Mouse (Mus musculus) cerebellum, postnatal 25 days (tissue): ENCODE measurements around the gene Rcan3.
A peak's percentile ranks its signal among the peaks of the same experiment; 100 is the strongest.

ENCODE experiments used
- DNase-seq, 2 experiments: peaks; one replicate each; pipeline ENCODE4 v3.0.0; 2021; ENCODE audit warnings: mixed read lengths in 2 of 2

Rcan3 gene

DNA sequence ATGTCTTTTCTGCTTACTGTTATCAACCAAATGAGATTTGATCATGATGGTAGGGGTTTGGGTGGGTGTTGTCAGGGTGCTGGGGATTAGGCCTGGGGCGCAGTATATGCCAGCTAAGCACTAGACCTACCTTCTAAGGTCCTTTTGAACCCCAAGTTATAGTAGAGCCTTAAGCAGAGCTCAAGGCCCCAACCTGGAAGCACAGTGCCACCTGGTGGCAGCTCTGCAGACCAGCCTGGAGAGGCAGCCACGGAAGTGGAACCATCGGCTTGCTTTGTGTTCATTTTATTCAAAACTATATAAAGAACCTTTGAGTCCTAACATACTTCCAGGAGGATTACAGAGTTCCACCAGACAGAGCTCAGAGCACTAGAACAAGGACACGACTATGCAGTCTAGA lies 22.0 kb downstream of the Rcan3 start:
- DNase-seq = peak; percentile 53 to 70

DNA sequence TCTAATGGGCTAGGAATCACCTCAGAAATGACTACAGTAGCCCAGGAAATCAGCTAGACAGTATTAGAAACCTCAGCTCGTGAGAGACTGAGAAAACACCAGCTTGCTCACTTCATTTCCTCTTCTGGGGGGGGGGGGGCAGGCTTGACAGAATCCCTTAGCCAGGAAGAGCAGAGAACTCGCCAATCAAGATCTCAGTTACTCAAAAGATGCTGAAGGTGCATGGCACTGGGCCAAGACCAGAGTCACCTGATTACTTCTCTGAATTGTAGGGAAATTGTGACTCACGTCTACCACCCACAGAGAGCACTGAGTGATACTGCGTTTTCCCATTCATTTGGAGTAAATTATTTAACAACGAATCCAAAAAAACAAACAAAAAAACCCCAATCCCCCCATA lies 27.5 kb downstream of the Rcan3 start:
- DNase-seq = peak in 1 of 2 experiments; percentile 55

DNA sequence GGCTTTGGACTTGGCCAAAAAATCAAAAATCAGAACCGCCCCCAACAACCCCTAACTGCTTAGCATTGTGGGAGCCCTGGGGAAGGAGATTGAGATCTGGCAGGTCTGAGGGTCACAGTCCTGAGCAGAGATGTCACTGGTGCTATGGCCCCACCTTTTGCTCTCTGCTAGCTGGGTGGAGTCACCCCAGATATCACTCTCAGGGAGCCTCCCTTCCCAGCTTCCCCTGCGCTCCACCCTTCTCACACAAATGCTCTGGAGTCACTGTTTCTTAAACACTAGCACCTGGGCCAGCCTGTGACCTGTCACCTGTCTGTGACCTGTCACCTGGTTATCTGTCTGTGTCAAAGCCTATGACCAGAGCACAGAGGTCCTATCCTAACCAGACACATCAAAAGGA lies 28.7 kb downstream of the Rcan3 start:
- no peak for DNase-seq

DNA sequence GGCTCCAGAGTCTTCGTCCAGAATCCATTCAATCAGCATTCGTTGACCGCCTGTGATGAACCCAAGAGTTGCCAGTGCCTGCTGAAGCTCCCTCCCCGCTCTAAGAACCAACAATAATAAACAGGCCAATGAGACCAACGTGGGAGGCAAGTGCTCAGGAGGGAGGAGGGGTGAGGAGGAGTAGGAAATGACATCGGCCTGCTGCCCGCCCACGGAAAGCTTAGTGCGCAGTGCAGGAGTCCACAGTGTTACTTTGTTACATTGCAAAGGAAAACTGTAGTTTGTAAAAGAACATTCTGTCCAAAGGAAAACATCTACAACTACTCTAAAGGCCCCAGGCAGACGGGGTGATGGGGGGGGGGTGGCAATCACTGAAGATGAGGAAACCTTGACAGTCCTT lies 29.6 kb downstream of the Rcan3 start:
- no peak for DNase-seq

DNA sequence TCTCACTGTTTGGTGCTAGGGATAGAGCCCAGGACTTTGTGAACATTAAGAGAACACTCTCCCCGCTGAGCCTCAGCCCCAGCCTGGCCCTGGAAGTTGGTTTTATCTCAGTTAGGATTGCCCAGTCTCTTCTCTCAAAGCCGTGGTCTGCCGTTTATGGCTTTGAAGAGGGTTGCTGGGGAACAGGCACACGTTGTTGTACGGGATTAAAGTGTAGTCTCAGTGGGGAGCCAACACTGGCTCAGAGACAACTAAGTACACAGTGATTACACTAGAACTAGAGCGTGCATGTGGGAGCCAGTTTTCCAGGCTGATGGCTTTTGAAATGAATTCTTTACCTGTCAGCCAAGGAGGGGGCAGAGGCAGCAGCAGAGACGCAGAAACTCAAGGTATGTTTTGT lies 31.8 kb downstream of the Rcan3 start:
- no peak for DNase-seq

DNA sequence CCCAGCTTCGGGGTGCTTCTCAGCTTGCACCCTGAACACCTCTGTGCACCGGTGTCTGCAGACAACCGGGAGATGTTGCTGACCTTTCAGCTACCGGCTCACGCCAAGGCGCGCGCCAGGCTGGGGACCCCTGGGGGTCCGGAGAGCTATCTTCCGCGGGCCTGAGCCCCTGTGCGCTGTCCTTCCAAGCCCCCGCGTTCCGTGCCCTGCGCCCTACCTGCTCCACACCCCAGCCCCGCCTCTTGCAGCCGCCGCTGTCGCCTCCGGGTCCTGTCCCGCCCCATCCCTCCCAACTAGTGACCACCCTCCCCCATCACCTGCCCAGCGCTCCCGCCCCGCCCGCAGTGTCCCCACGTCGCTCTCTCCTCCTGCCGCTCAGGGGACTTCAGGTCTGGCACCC lies 35.7 kb downstream of the Rcan3 start, which contains the start of gene Ncmap:
Gene Ncmap (minus strand): TSS at position 237 of the 400 bp plus-strand sequence.
- no peak for DNase-seq

DNA sequence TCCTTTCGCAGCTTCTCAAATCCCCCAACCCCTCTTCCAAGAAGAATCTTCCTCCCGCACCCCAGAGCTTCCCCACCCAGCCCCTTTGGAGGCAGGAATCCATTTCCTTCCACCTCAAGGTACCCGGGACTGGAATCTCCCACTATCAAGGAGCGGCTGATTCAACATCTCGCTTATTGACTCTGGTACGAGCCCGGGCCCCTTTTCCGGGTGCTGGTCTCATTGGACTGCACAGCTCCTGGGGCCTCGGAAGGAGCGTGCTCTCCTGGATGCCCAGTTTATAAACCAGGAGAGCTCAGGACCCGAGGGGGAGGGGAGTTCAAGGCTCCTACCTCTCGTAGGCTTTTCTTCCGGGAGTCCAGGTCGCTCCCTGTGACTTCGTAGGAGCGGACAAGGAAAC lies 36.1 kb downstream of the Rcan3 start:
- no peak for DNase-seq

DNA sequence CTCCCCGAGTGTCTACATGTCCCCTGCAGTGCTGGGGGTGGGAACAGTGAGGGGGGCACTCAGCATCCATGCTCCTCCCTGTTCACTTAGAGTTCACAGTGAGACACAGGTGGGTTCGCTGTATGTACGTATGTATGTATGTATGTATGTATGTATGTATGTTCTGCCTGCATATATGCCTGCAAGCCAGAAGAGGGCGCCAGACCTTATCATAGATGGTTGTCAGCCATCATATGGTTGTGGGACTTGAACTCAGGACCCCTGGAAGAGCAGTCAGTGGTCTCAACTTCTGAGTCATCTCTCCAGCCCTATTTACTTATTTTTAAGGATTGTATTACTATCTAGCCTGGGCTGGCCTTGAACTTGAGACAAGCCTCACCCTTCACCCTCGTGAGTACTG lies 37.4 kb downstream of the Rcan3 start:
- DNase-seq = no peak

DNA sequence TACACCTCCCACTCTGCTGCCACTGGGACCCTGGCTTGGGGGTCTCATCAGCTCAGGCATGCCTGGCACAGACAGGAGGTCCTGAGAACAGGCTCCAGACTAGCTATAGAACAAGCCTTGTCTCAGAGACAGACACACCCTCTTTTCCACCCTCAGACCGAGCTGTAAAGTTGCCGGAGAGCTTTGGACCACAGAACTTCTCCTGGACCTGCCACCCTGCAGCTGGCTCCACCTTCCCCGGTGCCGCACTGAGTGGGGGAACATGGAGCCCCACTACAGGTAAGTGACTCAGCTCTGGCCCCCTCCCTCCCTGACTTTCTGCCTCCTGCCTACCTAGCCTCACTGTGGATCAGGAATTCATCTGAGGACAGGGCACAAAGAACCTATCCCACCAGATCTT lies 38.3 kb downstream of the Rcan3 start:
- DNase-seq = no peak

DNA sequence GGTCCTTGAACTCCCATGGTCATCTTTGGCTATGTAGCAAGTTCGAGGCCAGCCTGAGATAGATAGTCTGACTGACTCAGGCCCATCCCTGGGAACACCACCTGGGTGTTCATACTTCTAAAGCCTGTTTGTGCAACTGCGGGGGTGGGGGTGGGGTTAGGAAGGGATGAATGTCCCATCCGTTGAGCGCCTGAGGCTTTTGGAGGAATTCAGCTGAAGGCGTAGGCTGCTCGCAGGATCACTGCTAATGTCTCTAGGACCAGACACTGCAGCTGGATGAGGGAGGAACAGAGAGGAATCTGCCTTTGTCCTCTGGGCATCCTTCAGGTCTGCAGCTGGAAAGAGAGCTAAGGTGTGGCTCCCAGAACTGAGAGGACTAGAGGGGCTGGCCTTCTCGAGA lies 39.0 kb downstream of the Rcan3 start:
- DNase-seq = no peak

DNA sequence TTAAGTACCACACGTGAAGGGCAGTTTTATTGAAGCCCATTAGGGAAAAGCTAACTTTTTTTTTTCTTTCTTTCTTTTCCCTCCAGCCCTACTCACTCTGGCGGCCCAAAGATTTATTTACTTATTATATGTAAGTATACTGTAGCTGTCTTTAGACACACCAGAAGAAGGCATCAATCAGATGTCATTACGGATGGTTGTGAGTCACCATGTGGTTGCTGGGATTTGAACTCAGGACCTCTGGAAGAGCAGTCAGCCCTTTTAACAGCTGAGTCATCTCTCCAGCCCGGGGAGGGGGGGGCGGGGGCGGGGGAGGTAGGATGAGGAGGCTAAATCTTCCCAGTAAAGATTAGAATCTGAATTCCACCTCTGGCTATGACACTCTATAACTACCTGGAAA lies 40.3 kb downstream of the Rcan3 start:
- no peak for DNase-seq

DNA sequence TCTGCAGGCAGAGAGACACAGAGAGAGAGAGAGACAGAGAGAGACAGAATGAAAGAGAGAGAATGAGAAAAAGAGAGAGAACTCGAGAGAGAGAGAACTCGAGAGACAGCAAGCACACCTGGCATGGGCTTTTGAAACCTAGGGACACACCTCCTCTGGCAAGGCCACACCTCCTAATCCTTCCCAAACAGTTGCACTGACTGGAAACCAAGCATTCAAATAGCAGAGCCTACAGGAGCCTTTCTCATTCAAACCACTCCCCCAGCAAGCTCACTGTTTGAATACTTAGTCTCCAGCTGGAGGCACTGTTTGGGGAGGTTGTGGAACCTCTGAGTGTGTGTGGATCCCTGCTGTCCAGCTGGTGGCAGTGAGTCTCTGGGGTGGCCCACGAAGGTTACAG lies 40.9 kb downstream of the Rcan3 start:
- no peak for DNase-seq

DNA sequence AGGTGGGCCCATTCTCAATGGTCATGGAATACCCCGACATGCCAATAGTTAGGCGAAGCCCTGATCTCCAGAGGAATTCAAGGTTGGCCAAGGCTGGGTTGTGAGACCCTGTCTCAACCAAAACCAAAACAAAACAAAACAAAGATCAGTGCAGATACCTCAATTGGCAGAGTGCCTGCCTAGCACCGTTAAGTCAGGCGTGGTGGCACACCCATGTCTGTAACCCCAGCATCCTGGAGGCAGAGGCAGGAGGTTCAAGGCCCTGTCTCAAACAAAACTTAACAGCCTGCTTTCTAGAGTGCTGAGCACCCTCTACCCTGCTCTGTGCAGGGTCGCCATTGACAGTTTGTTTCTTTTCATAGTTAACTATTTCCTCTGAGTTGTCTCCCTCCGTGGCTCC lies 42.6 kb downstream of the Rcan3 start:
- no peak for DNase-seq

DNA sequence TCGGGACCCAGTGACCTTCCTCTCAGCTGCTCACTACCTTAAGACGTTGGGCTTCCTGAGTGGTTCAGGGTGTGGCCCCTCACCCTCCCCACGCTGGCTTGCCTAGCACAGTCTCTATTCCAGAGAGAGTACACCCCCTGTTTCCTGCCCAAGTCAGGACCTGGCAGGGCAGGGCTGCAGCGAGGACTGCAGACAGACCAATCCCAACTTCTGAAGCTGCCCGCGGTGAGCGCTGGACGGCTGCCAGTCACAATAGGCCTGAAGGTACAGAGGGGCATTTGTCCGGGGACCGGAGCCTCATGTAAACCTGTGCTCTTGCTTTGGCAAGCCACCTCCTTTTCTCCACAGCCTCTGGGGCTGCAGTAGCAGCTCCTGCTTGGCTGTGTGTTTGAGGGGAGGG lies 48.0 kb downstream of the Rcan3 start:
- DNase-seq = no peak

DNA sequence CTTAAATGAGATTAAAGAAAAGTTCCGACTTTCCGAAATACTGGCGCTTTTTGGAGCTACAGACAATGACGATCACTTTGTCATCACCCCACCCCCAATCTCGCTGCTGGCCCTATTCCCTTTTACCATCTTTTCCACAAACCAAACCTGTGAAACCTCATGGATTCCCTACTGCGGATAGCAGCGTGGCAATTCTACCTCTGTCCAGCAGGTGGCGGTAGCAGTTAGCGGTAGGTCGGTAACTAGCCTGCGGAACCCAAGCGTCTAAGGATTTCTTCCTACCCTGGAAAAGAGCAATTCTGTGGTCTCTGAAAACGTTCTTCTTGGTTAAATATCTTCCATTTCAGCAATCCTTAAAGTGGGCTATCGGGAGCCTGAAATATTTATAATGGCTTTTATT lies 51.3 kb downstream of the Rcan3 start:
- DNase-seq = peak; percentile 81 to 89

DNA sequence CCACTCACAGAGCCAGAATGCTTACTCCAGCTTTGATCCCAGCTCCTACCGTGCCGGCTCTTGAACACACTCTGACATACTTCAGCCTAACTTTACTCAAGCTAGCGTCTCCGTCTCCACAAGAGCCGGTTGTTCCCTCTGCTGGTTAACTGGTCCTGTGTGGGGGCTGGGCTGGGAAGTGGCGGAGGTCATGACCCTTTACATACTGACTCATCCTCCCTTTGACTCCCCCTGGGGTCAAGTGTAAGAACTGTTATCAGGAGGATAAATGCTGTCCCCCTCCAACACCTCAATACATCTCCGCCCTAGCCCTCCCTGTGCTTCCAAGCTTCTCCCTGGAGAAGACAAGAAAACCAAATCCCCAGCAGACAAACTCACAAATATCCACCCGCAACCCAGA lies 52.3 kb downstream of the Rcan3 start:
- DNase-seq = no peak

DNA sequence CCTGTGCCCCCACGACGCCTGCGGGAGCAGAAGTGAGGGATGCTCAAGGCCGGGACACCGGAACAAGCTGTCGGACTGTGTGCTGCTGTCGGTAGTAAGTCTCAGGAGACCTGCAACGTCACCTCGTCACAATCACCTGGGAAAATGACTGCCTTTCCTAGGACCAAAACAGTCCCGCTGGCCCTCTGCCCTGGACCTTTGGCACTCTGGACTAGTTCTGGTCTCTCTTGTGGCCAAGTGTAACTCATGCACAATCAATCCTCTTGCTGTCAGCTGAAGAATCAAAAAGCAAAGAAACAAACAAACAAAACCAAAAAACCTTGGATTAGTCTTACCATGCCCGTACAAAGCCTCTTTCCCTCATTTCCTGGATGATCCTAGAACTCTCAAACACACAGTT lies 56.4 kb downstream of the Rcan3 start:
- no peak for DNase-seq

DNA sequence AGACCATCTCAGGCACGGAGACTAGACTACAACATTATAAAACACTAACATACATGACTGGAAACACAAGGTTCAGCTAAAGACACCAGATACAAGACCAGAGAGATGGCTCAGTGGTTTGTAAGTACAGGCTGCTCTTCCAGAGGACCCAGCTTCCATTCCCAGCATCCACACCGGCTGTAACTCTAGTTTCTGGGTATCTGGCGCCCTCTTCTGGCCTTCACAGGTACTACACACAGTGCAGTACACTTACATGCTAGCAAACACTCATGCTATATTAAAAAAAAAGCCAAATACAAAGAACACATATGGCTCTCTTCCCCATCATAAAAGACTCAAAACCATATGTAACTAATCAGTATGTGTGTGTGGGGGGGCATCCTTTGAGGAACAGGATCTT lies 58.2 kb downstream of the Rcan3 start:
- no peak for DNase-seq

DNA sequence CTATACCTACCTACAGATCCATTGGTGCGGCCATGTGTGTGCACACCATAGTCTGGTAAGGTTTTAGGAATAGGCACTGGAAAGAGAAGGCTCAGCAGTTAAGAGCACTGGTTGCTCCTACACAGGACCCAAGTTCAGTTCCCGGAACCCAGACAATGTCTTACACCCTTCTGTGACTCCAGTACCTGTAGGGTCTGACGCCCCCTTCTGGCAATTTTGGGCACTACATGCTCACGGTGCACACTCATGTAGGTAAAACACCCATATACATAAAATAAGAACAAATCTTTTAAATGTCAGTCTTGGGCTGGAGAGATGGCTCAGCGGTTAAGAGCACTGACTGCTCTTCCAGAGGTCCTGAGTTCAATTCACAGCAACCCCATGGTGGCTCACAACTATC lies 60.4 kb downstream of the Rcan3 start:
- no peak for DNase-seq

DNA sequence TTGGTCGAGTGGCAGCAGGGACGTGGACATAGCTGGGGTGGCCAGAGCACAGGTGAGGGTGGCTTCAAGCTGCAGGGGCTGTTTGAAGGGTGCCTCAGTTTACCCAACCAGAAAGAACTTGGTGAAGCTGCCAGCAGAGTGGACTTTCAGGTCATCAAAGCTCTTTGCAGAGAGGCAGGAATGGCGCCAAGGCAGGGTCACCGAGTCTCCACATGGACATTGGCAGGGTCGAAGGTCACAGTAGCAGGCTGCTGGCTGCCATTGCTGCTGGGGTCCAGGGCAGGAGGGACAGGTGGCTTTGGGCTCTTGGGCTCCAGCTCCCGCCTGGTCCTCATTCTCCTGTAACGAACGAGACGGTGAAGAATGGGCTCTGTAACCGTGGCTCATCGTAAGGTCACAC lies 63.3 kb downstream of the Rcan3 start:
- DNase-seq = no peak

DNA sequence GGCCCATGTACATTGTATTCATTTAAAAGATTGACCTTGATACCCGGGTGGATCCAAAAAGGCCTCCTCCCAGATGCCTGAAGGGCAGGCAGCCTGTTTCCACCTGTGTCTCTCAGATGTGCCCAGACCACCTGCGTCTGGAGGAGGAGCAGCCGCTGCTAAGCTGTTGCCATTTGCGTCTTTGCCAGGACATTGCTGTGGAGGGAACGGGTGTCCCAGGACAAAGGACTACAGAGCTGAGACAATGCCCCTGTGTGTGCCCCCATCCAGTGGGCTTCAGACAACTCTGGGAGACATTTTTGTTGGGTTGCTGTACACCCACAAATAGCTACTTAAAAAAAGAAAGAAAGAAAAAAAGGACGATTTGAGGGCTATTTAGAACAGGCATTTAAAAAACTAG lies 70.8 kb downstream of the Rcan3 start:
- DNase-seq = no peak
